Mouse (Mus musculus) MEL (cell line): ENCODE measurements around the gene Atp6v1g2. TPM values are rescaled to one million over a fixed set of nuclear protein-coding genes. Genes with fewer than 3 reads are reported as not detected.

Experiments
- DNase-seq: peaks from one replicate; pipeline ENCODE4 v3.0.0; 2011; ENCODE audit warnings: low read depth, low spot score
- H3K27ac ChIP-seq: 2 replicates; pipeline ENCODE4 v1.5.1; 2012; ENCODE audit warnings: low read depth, mild to moderate bottlenecking, control low read depth, low read length, moderate library complexity; ENCODE audit not compliant: control insufficient read depth
- H3K27me3 ChIP-seq, 2 experiments: fragments of 150-350 bp in 1 of 2; sonication (generic) in 1 of 2; 2 replicates each; pipeline ENCODE4 v1.6.1; 2012; ENCODE audit warnings: low read length in 2 of 2, mild to moderate bottlenecking in 2 of 2, improper control_type of control experiment in 1 of 2, moderate library complexity in 1 of 2; ENCODE audit not compliant: insufficient read depth in 2 of 2, control insufficient read depth in 1 of 2
- H3K36me3 ChIP-seq, 2 experiments: 2 replicates each; pipeline ENCODE4 v1.6.1; 2012 to 2014; ENCODE audit warnings: low read length in 2 of 2, improper control_type of control experiment in 1 of 2, inconsistent platforms in 1 of 2, mild to moderate bottlenecking in 1 of 2; ENCODE audit not compliant: insufficient read depth in 2 of 2, control insufficient read depth in 1 of 2
- H3K4me1 ChIP-seq, 2 experiments: fragments of 150-350 bp in 1 of 2; sonication (generic) in 1 of 2; 2 replicates each; pipeline ENCODE4 v1.6.1; 2012; ENCODE audit warnings: low read length in 2 of 2, improper control_type of control experiment in 1 of 2, mild to moderate bottlenecking in 1 of 2; ENCODE audit not compliant: insufficient read depth in 2 of 2, control insufficient read depth in 1 of 2
- H3K4me3 ChIP-seq, 2 experiments: fragments of 150-350 bp in 1 of 2; sonication (generic) in 1 of 2; 2 replicates each; pipeline ENCODE4 v1.5.1; 2012; ENCODE audit warnings: low read depth in 2 of 2, low read length in 2 of 2, mild to moderate bottlenecking in 2 of 2, moderate library complexity in 2 of 2, control low read depth in 1 of 2, improper control_type of control experiment in 1 of 2; ENCODE audit not compliant: control insufficient read depth in 1 of 2, insufficient read depth in 1 of 2
- H3K79me2 ChIP-seq: 2 replicates; pipeline ENCODE4 v1.6.1; 2012; ENCODE audit warnings: mild to moderate bottlenecking, low read length, moderate library complexity; ENCODE audit not compliant: control insufficient read depth, poor library complexity, insufficient read depth
- H3K9ac ChIP-seq: 2 replicates; pipeline ENCODE4 v1.6.1; 2012; ENCODE audit warnings: low read depth, mild to moderate bottlenecking, control low read depth, low read length, moderate library complexity; ENCODE audit not compliant: control insufficient read depth, poor library complexity, severe bottlenecking
- H3K9me3 ChIP-seq: fragments of 150-350 bp; sonication (generic); replicated peaks from 2 replicates; pipeline ENCODE4 v1.6.1; 2012; ENCODE audit warnings: mild to moderate bottlenecking, low read length, improper control_type of control experiment, moderate library complexity; ENCODE audit not compliant: insufficient read depth
- BHLHE40 ChIP-seq: IDR thresholded peaks from 2 replicates; pipeline ENCODE4 v1.6.1; 2012; ENCODE audit warnings: low read depth, mild to moderate bottlenecking, inconsistent platforms, low read length, improper control_type of control experiment, borderline replicate concordance
- CHD2 ChIP-seq: IDR thresholded peaks from 2 replicates; pipeline ENCODE4 v1.6.1; 2011; ENCODE audit warnings: low read length, improper control_type of control experiment
- EP300 ChIP-seq, 2 experiments: IDR thresholded peaks; 2 replicates each; pipeline ENCODE4 v1.6.1; 2011; ENCODE audit warnings: improper control_type of control experiment in 2 of 2, low read length in 2 of 2, low read depth in 1 of 2, mild to moderate bottlenecking in 1 of 2
- ETS1 ChIP-seq: IDR thresholded peaks from 2 replicates; pipeline ENCODE4 v1.6.1; 2012; ENCODE audit warnings: low read depth, mild to moderate bottlenecking, inconsistent platforms, low read length, improper control_type of control experiment, moderate library complexity
- GABPA ChIP-seq: IDR thresholded peaks from 2 replicates; pipeline ENCODE4 v1.6.1; 2012; ENCODE audit warnings: low read depth, mild to moderate bottlenecking, inconsistent platforms, low read length, improper control_type of control experiment, moderate library complexity
- GATA1 ChIP-seq: IDR thresholded peaks from 2 replicates; pipeline ENCODE4 v1.6.1; 2011; ENCODE audit warnings: low read depth, low read length, improper control_type of control experiment
- JUND ChIP-seq: IDR thresholded peaks from 2 replicates; pipeline ENCODE4 v1.6.1; 2011; ENCODE audit warnings: low read depth, mild to moderate bottlenecking, improper control_type of control experiment, low read length
- KAT2A ChIP-seq: conservative IDR thresholded peaks from 2 replicates; pipeline ENCODE4 v1.6.1; 2012; ENCODE audit warnings: low read depth, low read length, improper control_type of control experiment, inconsistent platforms
- MAX ChIP-seq: IDR thresholded peaks from 2 replicates; pipeline ENCODE4 v1.6.1; 2011; ENCODE audit warnings: low read length, improper control_type of control experiment
- MEF2A ChIP-seq: IDR thresholded peaks from 2 replicates; pipeline ENCODE4 v1.6.1; 2014; ENCODE audit warnings: low read depth, mild to moderate bottlenecking, inconsistent platforms, low read length, improper control_type of control experiment; ENCODE audit not compliant: poor library complexity, insufficient replicate concordance, severe bottlenecking; ENCODE audit errors: extremely low read depth
- MYC ChIP-seq: IDR thresholded peaks from 2 replicates; pipeline ENCODE4 v1.6.1; 2011; ENCODE audit warnings: low read depth, mild to moderate bottlenecking, low read length, improper control_type of control experiment, moderate library complexity
- NRF1 ChIP-seq: IDR thresholded peaks from 2 replicates; pipeline ENCODE4 v1.6.1; 2014; ENCODE audit warnings: low read depth, mild to moderate bottlenecking, inconsistent platforms, low read length, improper control_type of control experiment, moderate library complexity; ENCODE audit not compliant: poor library complexity, insufficient read depth, severe bottlenecking
- POLR2A ChIP-seq, 2 experiments: IDR thresholded peaks; 2 replicates each; pipeline ENCODE4 v1.6.1; 2011 to 2012; ENCODE audit warnings: low read length in 2 of 2, mild to moderate bottlenecking in 2 of 2, control low read depth in 1 of 2, improper control_type of control experiment in 1 of 2, low read depth in 1 of 2, moderate library complexity in 1 of 2; ENCODE audit not compliant: control insufficient read depth in 1 of 2, insufficient read depth in 1 of 2, poor library complexity in 1 of 2
- POLR2AphosphoS2 ChIP-seq: IDR thresholded peaks from 2 replicates; pipeline ENCODE4 v1.6.1; 2011; ENCODE audit warnings: low read length, improper control_type of control experiment
- POLR2AphosphoS5 ChIP-seq: IDR thresholded peaks from 2 replicates; pipeline ENCODE4 v1.6.1; 2012; ENCODE audit warnings: low read depth, borderline replicate concordance, mild to moderate bottlenecking, inconsistent platforms, low read length, moderate library complexity, mixed read lengths
- RCOR1 ChIP-seq: IDR thresholded peaks from 2 replicates; pipeline ENCODE4 v1.6.1; 2012; ENCODE audit warnings: low read depth, mild to moderate bottlenecking, inconsistent platforms, low read length, improper control_type of control experiment
- SIN3A ChIP-seq: IDR thresholded peaks from 2 replicates; pipeline ENCODE4 v1.6.1; 2012; ENCODE audit warnings: low read length, improper control_type of control experiment, inconsistent platforms
- SMC3 ChIP-seq: IDR thresholded peaks from 2 replicates; pipeline ENCODE4 v1.6.1; 2011; ENCODE audit warnings: low read depth, low read length, improper control_type of control experiment
- TBP ChIP-seq: IDR thresholded peaks from 2 replicates; pipeline ENCODE4 v1.8.0; 2011; ENCODE audit warnings: low read depth, low read length, improper control_type of control experiment
- TCF12 ChIP-seq: IDR thresholded peaks from 2 replicates; pipeline ENCODE4 v1.6.1; 2014; ENCODE audit warnings: low read depth, mild to moderate bottlenecking, inconsistent platforms, low read length, improper control_type of control experiment, moderate library complexity
- USF1 ChIP-seq: IDR thresholded peaks from 2 replicates; pipeline ENCODE4 v1.6.1; 2014; ENCODE audit warnings: low read depth, mild to moderate bottlenecking, inconsistent platforms, low read length, improper control_type of control experiment, moderate library complexity
- USF2 ChIP-seq, 2 experiments: IDR thresholded peaks; 2 replicates each; pipeline ENCODE4 v1.6.1; 2011 to 2012; ENCODE audit warnings: improper control_type of control experiment in 2 of 2, low read length in 2 of 2, borderline replicate concordance in 1 of 2, inconsistent platforms in 1 of 2, low read depth in 1 of 2, mild to moderate bottlenecking in 1 of 2; ENCODE audit not compliant: insufficient read depth in 1 of 2
- ZC3H11A ChIP-seq: IDR thresholded peaks from 2 replicates; pipeline ENCODE4 v1.6.1; 2012; ENCODE audit warnings: low read depth, mild to moderate bottlenecking, inconsistent platforms, low read length, improper control_type of control experiment
- ZKSCAN1 ChIP-seq: IDR thresholded peaks from 2 replicates; pipeline ENCODE4 v1.6.1; 2012; ENCODE audit warnings: low read depth, mild to moderate bottlenecking, inconsistent platforms, low read length, improper control_type of control experiment, moderate library complexity
- ZMIZ1 ChIP-seq: IDR thresholded peaks from 2 replicates; pipeline ENCODE4 v1.6.1; 2012; ENCODE audit warnings: low read depth, mild to moderate bottlenecking, inconsistent platforms, low read length, improper control_type of control experiment, moderate library complexity
- polyA plus RNA-seq, 2 experiments: library from polyadenylated mRNA; stranded (reverse) in 1 of 2; unstranded in 1 of 2; fragments of >175 nt in 1 of 2; fragments of >200 nt in 1 of 2; gene quantifications; 2 replicates each; pipeline versions ENCODE4 v1.2.1 to v1.2.4; 2012; ENCODE audit warnings: low replicate concordance in 2 of 2, low read depth in 1 of 2; ENCODE audit not compliant: insufficient read length in 2 of 2, insufficient read depth in 1 of 2, missing spikeins in 1 of 2
- total RNA-seq: library from RNA; depleted of rRNA; stranded (reverse); fragments of 300-350 nt; gene quantifications from 2 replicates; pipeline ENCODE4 v1.2.3, GENCODE M21; 2012

The Atp6v1g2 gene
- total and polyA plus RNA-seq, 3 experiments, result 0.46 to 4.7 TPM; not detected in 1

DNA sequence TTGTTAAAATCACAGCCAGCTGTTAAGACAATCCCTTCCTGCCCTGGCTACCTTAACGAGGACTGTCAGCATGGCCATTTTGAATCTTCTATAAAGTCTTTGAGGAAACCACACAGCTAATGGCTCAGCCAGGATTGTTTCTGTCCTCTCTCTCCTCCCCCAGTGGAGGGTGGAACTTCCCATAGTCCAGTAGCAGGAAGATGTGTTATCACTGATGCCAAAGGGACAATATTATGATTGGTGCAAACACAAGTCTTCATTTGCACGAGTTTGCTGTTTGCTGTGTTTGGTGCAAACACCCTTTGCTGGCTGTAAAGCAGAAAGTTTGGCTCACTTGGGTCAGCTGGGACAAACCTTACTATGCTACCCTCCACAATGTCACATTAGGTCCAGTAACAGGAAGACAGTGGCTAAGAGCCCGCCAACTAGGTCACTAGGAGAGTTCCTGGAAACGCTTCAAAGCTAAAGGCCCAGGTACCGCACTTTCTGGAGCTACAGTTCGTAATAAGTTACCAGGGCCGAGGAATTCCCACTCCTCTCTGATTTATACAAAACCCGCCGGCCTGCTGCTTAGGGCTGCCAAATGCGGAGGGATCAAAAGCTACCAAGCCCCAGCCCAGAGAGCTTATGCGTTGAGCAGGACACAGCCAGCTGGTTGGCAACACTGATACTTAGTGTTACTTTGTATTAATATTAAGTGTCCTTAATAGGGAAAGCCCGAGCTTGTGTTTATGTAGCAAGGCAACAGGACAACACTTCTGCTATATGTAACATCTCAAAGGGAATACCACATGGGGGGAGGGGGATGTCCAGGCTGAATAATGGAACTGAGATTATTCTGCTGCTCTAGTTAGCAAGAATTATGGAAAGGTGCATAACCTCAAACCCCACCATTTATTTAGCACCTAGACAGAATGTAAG, 7.2 kb downstream of the Atp6v1g2 start:
- peak; percentile 56 for DNase-seq
- Histone ChIP-seq H3K9me3 (no peaks in the 10 kb centered on the region), H3K36me3 (peaks cover 12 to 31% of the 10 kb centered on the region in 2 experiments), H3K4me3 (peak overlapping the region; percentile 50 to 54), H3K27ac (peak overlapping the region; percentile 98), H3K79me2 (peaks cover 41% of the 10 kb centered on the region), H3K4me1 (peaks cover 5 to 28% of the 10 kb centered on the region in 2 experiments; a peak in 3 of 4 replicates), H3K27me3 (no peaks in the 10 kb centered on the region), H3K9ac (peak overlapping the region; percentile 93)
- peak; percentile 52 for TF ChIP-seq GATA1
- TF ChIP-seq EP300 (IDR thresholded peaks at IDR 0.05; ENCODE audit: low read depth in 1 of 2, low read length in 2 of 2), result no peak
- TF ChIP-seq POLR2AphosphoS2, result no peak; the same call in 1 of the 2 replicates
- TF ChIP-seq MAX, result 0 out of 2 replicates have a peak, but pooled peaks have one; percentile 23
- 0 out of 2 replicates have a peak, but pooled peaks have one; percentile 16 for TF ChIP-seq TBP
- TF ChIP-seq USF2 (IDR thresholded peaks at IDR 0.05; ENCODE audit: borderline replicate concordance in 1 of 2, insufficient read depth in 1 of 2, low read depth in 1 of 2, low read length in 2 of 2), result no peak
- TF ChIP-seq ZKSCAN1, result no peak
- TF ChIP-seq JUND, result no peak
- no peak for TF ChIP-seq GABPA
- no peak for TF ChIP-seq TCF12
- TF ChIP-seq SIN3A, result peak; percentile 17; the same call in 1 of the 2 replicates

DNA sequence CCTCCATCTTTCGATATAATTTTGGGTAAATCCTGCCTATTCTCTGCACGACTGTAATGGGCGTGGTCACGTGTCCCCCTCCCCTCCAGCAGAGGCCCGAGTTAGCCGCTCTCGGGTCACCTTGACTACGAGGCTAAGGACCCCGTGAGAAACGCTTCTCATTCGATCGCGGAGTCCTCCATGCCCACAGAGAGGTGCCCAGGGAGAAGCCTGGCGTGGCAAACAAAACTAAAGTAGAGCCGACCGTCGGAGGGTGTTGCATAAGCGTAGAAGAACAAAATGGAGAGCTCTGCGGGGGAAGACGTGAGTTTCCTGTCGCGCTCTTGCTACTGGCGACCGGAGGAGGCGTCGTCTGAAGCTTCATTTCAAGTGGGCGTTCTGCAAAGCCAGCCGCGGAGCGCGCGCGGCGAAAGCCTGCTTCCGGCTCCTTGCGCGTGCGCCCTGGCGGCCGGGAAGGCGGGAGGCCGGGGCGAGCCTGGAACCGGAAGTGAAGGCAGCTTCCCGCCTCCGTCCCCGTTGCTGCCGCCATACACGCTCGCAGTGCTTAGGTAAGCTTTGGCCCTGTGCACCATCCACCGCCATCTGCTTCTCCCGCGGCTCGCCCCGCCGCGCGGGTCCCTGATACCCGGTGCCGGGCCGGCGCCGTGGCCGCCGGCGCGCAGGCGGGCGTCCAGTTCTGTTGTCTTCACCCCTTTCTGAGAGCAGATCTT, 8.0 kb downstream of the Atp6v1g2 start, which contains the start of gene Ddx39b:
Gene Ddx39b, plus strand, starts transcription at position 442 of the 710 bp plus-strand sequence.
- Histone ChIP-seq H3K27ac (peak within 1 kb of the TSS; percentile 98), H3K9ac (peak within 1 kb of the TSS; percentile 96), H3K27me3 (no peaks in the 10 kb centered on the region), H3K4me1 (peaks cover 5 to 28% of the 10 kb centered on the region in 2 experiments; a peak in 3 of 4 replicates), H3K9me3 (no peaks in the 10 kb centered on the region), H3K4me3 (peak within 1 kb of the TSS; percentile 79 to 95), H3K36me3 (peaks cover 17 to 31% of the 10 kb centered on the region in 2 experiments), H3K79me2 (peaks cover 49% of the 10 kb centered on the region)
- DNase-seq, result peak; percentile 97
- TF ChIP-seq SIN3A, result peak; percentile 95
- no peak for TF ChIP-seq MEF2A
- TF ChIP-seq ZKSCAN1, result no peak
- TF ChIP-seq RCOR1, result no peak
- peak; percentile 92 for TF ChIP-seq NRF1
- no peak for TF ChIP-seq GATA1
- TF ChIP-seq ZMIZ1, result no peak
- 0 out of 2 replicates have a peak, but pooled peaks have one; percentile 51 for TF ChIP-seq POLR2AphosphoS2
- peak; percentile 98 for TF ChIP-seq USF1
- no peak for TF ChIP-seq ZC3H11A
- no peak for TF ChIP-seq POLR2AphosphoS5
- no peak for TF ChIP-seq ETS1
- TF ChIP-seq USF2 (IDR thresholded peaks at IDR 0.05; ENCODE audit: borderline replicate concordance in 1 of 2, insufficient read depth in 1 of 2, low read depth in 1 of 2, low read length in 2 of 2), result peak; percentile 40 to 84; a peak in 2 of 4 replicates
- no peak for TF ChIP-seq EP300 (IDR thresholded peaks at IDR 0.05; ENCODE audit: low read depth in 1 of 2, low read length in 2 of 2)
- no peak for TF ChIP-seq BHLHE40
- TF ChIP-seq JUND, result no peak
- peak; percentile 96 for TF ChIP-seq MYC
- peak; percentile 77 for TF ChIP-seq KAT2A
- TF ChIP-seq TCF12, result peak; percentile 63
- no peak for TF ChIP-seq CHD2
- TF ChIP-seq POLR2A (IDR thresholded peaks at IDR 0.05; ENCODE audit: control insufficient read depth in 1 of 2, insufficient read depth in 1 of 2, low read depth in 1 of 2, low read length in 2 of 2, poor library complexity in 1 of 2), result peak; percentile 31 to 85; a peak in 3 of 4 replicates
- no peak for TF ChIP-seq SMC3
